Mouse (Mus musculus): ENCODE measurements at regions not wholly inside any gene's neighbourhood (a gene's known extent, or its start where the extent isn't known, plus 50 kb on each side); places are given as distances from the start of the nearest gene placed in this dataset.

GRCm38 (mm10) chr2:117512551-117512950, 169.8 kb upstream of the Rasgrp1 start:
- intact Hi-C loops (cut with DNase I), result no loop called here
- peak in 1 of 2 experiments; percentile 5 for DNase-seq (ENCODE audit: low spot score in 2 of 2)

- intact Hi-C loops (cut with DNase I), result no loop called here
- DNase-seq (ENCODE audit: low spot score in 2 of 2), result no peak
Observed at GRCm38 (mm10) chr2:117524437-117524836, 181.6 kb upstream of the Rasgrp1 start.

- no peak for DNase-seq (ENCODE audit: low spot score in 2 of 2)
- intact Hi-C loops (cut with DNase I), result no loop called here
Observed at GRCm38 (mm10) chr2:117538865-117539264, 196.1 kb upstream of the Rasgrp1 start.

GRCm38 (mm10) chr2:117539285-117539684, 196.5 kb upstream of the Rasgrp1 start:
- intact Hi-C loops (cut with DNase I), result no loop called here

GRCm38 (mm10) chr2:117541471-117541870, 198.7 kb upstream of the Rasgrp1 start:
- peak; percentile 72 to 81 for DNase-seq (ENCODE audit: low spot score in 2 of 2)
- intact Hi-C loops (cut with DNase I), result loop anchor here (1.0 to 5.0 kb wide), 3 partner anchors 81 to 701 kb away; partner anchors contain the start of gene Thbs1

More at GRCm38 (mm10) chr2:117539285-117539684, 196.5 kb upstream of the Rasgrp1 start:
- DNase-seq (ENCODE audit: low spot score in 2 of 2), result no peak

- DNase-seq (ENCODE audit: low spot score in 2 of 2), result no peak
- intact Hi-C loops (cut with DNase I), result loop anchor here (5.0 kb wide), 2 partner anchors 80 to 700 kb away; no protein-coding TSS in a partner anchor
Observed at GRCm38 (mm10) chr2:117542298-117542697, 199.5 kb upstream of the Rasgrp1 start.

GRCm38 (mm10) chr2:117543301-117543782, 200.5 kb upstream of the Rasgrp1 start:
- DNase-seq (ENCODE audit: low spot score in 2 of 2), result no peak
- intact Hi-C loops (cut with DNase I), result loop anchor here (5.0 kb wide), 2 partner anchors 79 to 699 kb away; no protein-coding TSS in a partner anchor

GRCm38 (mm10) chr2:117548273-117548672, 205.5 kb upstream of the Rasgrp1 start:
- DNase-seq (ENCODE audit: low spot score in 2 of 2), result no peak
- intact Hi-C loops (cut with DNase I), result no loop called here

GRCm38 (mm10) chr2:117556301-117556700, 213.5 kb upstream of the Rasgrp1 start:
- intact Hi-C loops (cut with DNase I), result no loop called here
- no peak for DNase-seq (ENCODE audit: low spot score in 2 of 2)

- intact Hi-C loops (cut with DNase I), result no loop called here
- no peak for DNase-seq (ENCODE audit: low spot score in 2 of 2)
Observed at GRCm38 (mm10) chr2:117570987-117571386, 228.2 kb upstream of the Rasgrp1 start.

GRCm38 (mm10) chr2:117587381-117587780, 244.6 kb upstream of the Rasgrp1 start:
- intact Hi-C loops (cut with DNase I), result no loop called here
- DNase-seq (ENCODE audit: low spot score in 2 of 2), result no peak

GRCm38 (mm10) chr2:117595028-117595427, 252.2 kb upstream of the Rasgrp1 start:
- DNase-seq (ENCODE audit: low spot score in 2 of 2), result no peak
- intact Hi-C loops (cut with DNase I), result no loop called here

GRCm38 (mm10) chr2:117597573-117597972, 254.8 kb upstream of the Rasgrp1 start:
- intact Hi-C loops (cut with DNase I), result no loop called here

GRCm38 (mm10) chr2:117614772-117615171, 272.0 kb upstream of the Rasgrp1 start:
- DNase-seq (ENCODE audit: low spot score in 2 of 2), result no peak
- intact Hi-C loops (cut with DNase I), result no loop called here

More at GRCm38 (mm10) chr2:117597573-117597972, 254.8 kb upstream of the Rasgrp1 start:
- no peak for DNase-seq (ENCODE audit: low spot score in 2 of 2)

- DNase-seq (ENCODE audit: low spot score in 2 of 2), result no peak
- intact Hi-C loops (cut with DNase I), result no loop called here
Observed at GRCm38 (mm10) chr2:117618063-117618462, 275.3 kb upstream of the Rasgrp1 start.

- intact Hi-C loops (cut with DNase I), result loop anchor here (5.0 kb wide), 1 partner anchor 82 kb away; no protein-coding TSS in a partner anchor
- DNase-seq (ENCODE audit: low spot score in 2 of 2), result no peak
Observed at GRCm38 (mm10) chr2:117623955-117624354, 281.2 kb upstream of the Rasgrp1 start.

- intact Hi-C loops (cut with DNase I), result no loop called here
- peak in 1 of 2 experiments; percentile 1 for DNase-seq (ENCODE audit: low spot score in 2 of 2)
Observed at GRCm38 (mm10) chr2:117634906-117635305, 292.1 kb upstream of the Rasgrp1 start.

- intact Hi-C loops (cut with DNase I), result no loop called here
- no peak for DNase-seq (ENCODE audit: low spot score in 2 of 2)
Observed at GRCm38 (mm10) chr2:117637397-117637796, 294.6 kb upstream of the Rasgrp1 start.

- intact Hi-C loops (cut with DNase I), result no loop called here
- no peak for DNase-seq (ENCODE audit: low spot score in 2 of 2)
Observed at GRCm38 (mm10) chr2:117652101-117652500, 309.3 kb upstream of the Rasgrp1 start.

GRCm38 (mm10) chr2:117652647-117653046, 309.8 kb upstream of the Rasgrp1 start:
- intact Hi-C loops (cut with DNase I), result no loop called here
- no peak for DNase-seq (ENCODE audit: low spot score in 2 of 2)

GRCm38 (mm10) chr2:117656546-117657175, 313.9 kb upstream of the Rasgrp1 start:
- no peak for DNase-seq (ENCODE audit: low spot score in 2 of 2)

More at GRCm38 (mm10) chr2:117656546-117657175, 313.9 kb upstream of the Rasgrp1 start:
- intact Hi-C loops (cut with DNase I), result no loop called here

All from left cerebral cortex, postnatal 14 days (tissue).